Mouse (Mus musculus): Measurements from ENCODE around the gene Plscr1. TPM values are rescaled to one million over a fixed set of nuclear protein-coding genes. Genes with fewer than 3 reads are reported as not detected.

Plscr1 gene
- polyA plus RNA-seq, 1 experiment from 2014 or later, result 10.4 TPM

Small RNAs within 50 kb of the gene (microRNA-seq; reads per million reads assigned to microRNA genes)
- gene Mir6386, result not detected

Other genes starting within 250 kb of the Plscr1 start
- 0.55 and 0.56 TPM in 2 replicates for gene Plscr5, start 56.8 kb upstream of the Plscr1 start, polyA plus RNA-seq (2015; fragmentation: Nextera tagmentation; extraction: Ambion mirVana)
- gene Plscr2, start 25.9 kb downstream of the Plscr1 start, polyA plus RNA-seq (2015; fragmentation: Nextera tagmentation; extraction: Ambion mirVana), result 0.78 and 0.86 TPM in 2 replicates
- gene 1700057G04Rik, start 59.6 kb downstream of the Plscr1 start, polyA plus RNA-seq (2015; fragmentation: Nextera tagmentation; extraction: Ambion mirVana), result not detected in 2 replicates
- 2.3 and 3.2 TPM in 2 replicates for gene Plscr4, start 207.6 kb downstream of the Plscr1 start, polyA plus RNA-seq (2015; fragmentation: Nextera tagmentation; extraction: Ambion mirVana)